Mouse (Mus musculus) hindbrain, embryonic 10.5 days (tissue): ENCODE results near the gene Gm49450. TPM values are rescaled to one million over a fixed set of nuclear protein-coding genes. Genes with fewer than 3 reads are reported as not detected.
"Not testable (repeated sequence)": the region's sequence is repeated elsewhere in the genome, so short reads cannot be mapped to it uniquely, and the experiment has no call there.

Experiments
- DNase-seq: peaks from one replicate; pipeline ENCODE4 v3.0.0-alpha.2; 2017; ENCODE audit warnings: low spot score
- H3K27ac ChIP-seq: fragments of 300-500 bp; sonication (generic); 2 replicates; pipeline ENCODE4 v1.5.1; 2016; ENCODE audit warnings: mild to moderate bottlenecking, moderate library complexity
- H3K27me3 ChIP-seq: fragments of 300-500 bp; sonication (generic); 2 replicates; pipeline ENCODE4 v1.6.1; 2016; ENCODE audit warnings: mild to moderate bottlenecking; ENCODE audit not compliant: poor library complexity, insufficient read depth, severe bottlenecking
- H3K36me3 ChIP-seq: fragments of 300-500 bp; sonication (generic); 2 replicates; pipeline ENCODE4 v1.6.1; 2016; ENCODE audit warnings: mild to moderate bottlenecking, moderate library complexity
- H3K4me1 ChIP-seq: fragments of 300-500 bp; sonication (generic); replicated peaks from 2 replicates; pipeline ENCODE4 v1.6.1; 2016; ENCODE audit warnings: mild to moderate bottlenecking
- H3K4me3 ChIP-seq: fragments of 300-500 bp; sonication (generic); 2 replicates; pipeline ENCODE4 v1.5.1; 2016; ENCODE audit warnings: mild to moderate bottlenecking, moderate library complexity
- H3K9me3 ChIP-seq: fragments of 300-500 bp; sonication (generic); 2 replicates; pipeline ENCODE4 v1.6.1; 2016; ENCODE audit warnings: mild to moderate bottlenecking, moderate library complexity
- WGBS: fragments of 180-500 bp; shearing (Covaris S2); methylation state at CpG from one replicate; pipeline ENCODE4 v1.1.7; 2016; 5-methylcytosine and 5-hydroxymethylcytosine counted together
- polyA plus RNA-seq: library from polyadenylated mRNA; unstranded; fragments of >200 nt; fragmentation: Nextera tagmentation; extraction: Ambion mirVana; gene quantifications from 2 replicates; pipeline ENCODE4 v1.2.1, GENCODE M21; 2016

Gene Gm49450
- polyA plus RNA-seq, 1 experiment from 2014 or later: not detected

- Histone ChIP-seq H3K9me3 (no peaks in the 10 kb centered on the region), H3K4me3 (no peak overlapping the region), H3K27me3 (no peaks in the 10 kb centered on the region), H3K4me1 (peaks cover 6% of the 10 kb centered on the region), H3K27ac (no peak overlapping the region), H3K36me3 (peaks cover 8% of the 10 kb centered on the region; the same call in 1 of the 2 replicates)
- WGBS: 91% methylated on average over 2 of the region's 2 CpGs
- no peak for DNase-seq
Observed at GRCm38 (mm10) chr15:98923031-98923537, 30.3 kb downstream of the Gm49450 start.

- Histone ChIP-seq H3K27ac (no peak overlapping the region), H3K36me3 (peaks cover 8% of the 10 kb centered on the region; the same call in 1 of the 2 replicates), H3K4me3 (no peak overlapping the region), H3K4me1 (peaks cover 7% of the 10 kb centered on the region), H3K9me3 (no peaks in the 10 kb centered on the region), H3K27me3 (no peaks in the 10 kb centered on the region)
- DNase-seq: no peak
- WGBS: 63% methylated on average over 3 of the region's 3 CpGs
Observed at GRCm38 (mm10) chr15:98922581-98922980, 30.8 kb downstream of the Gm49450 start.

- H3K27me3 ChIP-seq: no peaks in the 10 kb centered on the region
- H3K4me1 ChIP-seq: peaks cover 18% of the 10 kb centered on the region
- 87% methylated on average over 5 of the region's 5 CpGs for WGBS
- no peak for DNase-seq
- no peak overlapping the region for H3K27ac ChIP-seq
- H3K4me3 ChIP-seq: no peak overlapping the region
- no peaks in the 10 kb centered on the region for H3K9me3 ChIP-seq
- H3K36me3 ChIP-seq: peaks cover 8% of the 10 kb centered on the region; the same call in 1 of the 2 replicates
Observed at GRCm38 (mm10) chr15:98921510-98921909, 31.8 kb downstream of the Gm49450 start.

- peaks cover 29% of the 10 kb centered on the region for H3K36me3 ChIP-seq
- DNase-seq, H3K27me3 ChIP-seq, H3K9me3 ChIP-seq: not testable (repeated sequence)
- 28% methylated on average over 8 of the region's 8 CpGs for whole genome bisulfite sequencing
- peak overlapping the region; percentile 96 for H3K27ac ChIP-seq
- peaks cover 35% of the 10 kb centered on the region for H3K4me1 ChIP-seq
- peak overlapping the region; percentile 95 for H3K4me3 ChIP-seq
Observed at GRCm38 (mm10) chr15:98918499-98918895, 34.9 kb downstream of the Gm49450 start.

GRCm38 (mm10) chr15:98917538-98918498 lies 35.5 kb downstream of the Gm49450 start, which contains the start of gene Lmbr1l:
TSS of gene Lmbr1l (minus strand) at chr15:98918231.
- H3K36me3 ChIP-seq: peaks cover 35% of the 10 kb centered on the region
- no peaks in the 10 kb centered on the region for H3K27me3 ChIP-seq
- H3K4me1 ChIP-seq: peaks cover 35% of the 10 kb centered on the region
- H3K9me3 ChIP-seq: no peaks in the 10 kb centered on the region
- WGBS: under 1% methylated on average over 82 of the region's 82 CpGs
- peak within 1 kb of the TSS; percentile 96 for H3K27ac ChIP-seq
- DNase-seq: peak; percentile 99
- H3K4me3 ChIP-seq: peak within 1 kb of the TSS; percentile 95

GRCm38 (mm10) chr15:98917091-98917490 lies 36.3 kb downstream of the Gm49450 start:
- Histone ChIP-seq H3K9me3 (no peaks in the 10 kb centered on the region), H3K4me1 (peaks cover 35% of the 10 kb centered on the region), H3K36me3 (peaks cover 43% of the 10 kb centered on the region), H3K27ac (peak overlapping the region; percentile 96), H3K27me3 (no peaks in the 10 kb centered on the region), H3K4me3 (peak overlapping the region; percentile 95)
- WGBS: 0% methylated on average over 14 of the region's 14 CpGs
- DNase-seq: no peak

GRCm38 (mm10) chr15:98916016-98916415 lies 37.3 kb downstream of the Gm49450 start:
- H3K9me3 ChIP-seq: no peaks in the 10 kb centered on the region
- H3K36me3 ChIP-seq: peaks cover 48% of the 10 kb centered on the region
- H3K4me3 ChIP-seq: peak overlapping the region; percentile 95
- no peaks in the 10 kb centered on the region for H3K27me3 ChIP-seq
- no peak for DNase-seq
- 95% methylated on average over 4 of the region's 4 CpGs for WGBS
- H3K4me1 ChIP-seq: peaks cover 35% of the 10 kb centered on the region
- peak overlapping the region; percentile 96; the same call in 1 of the 2 replicates for H3K27ac ChIP-seq

GRCm38 (mm10) chr15:98914903-98915302 lies 38.4 kb downstream of the Gm49450 start:
- H3K4me3 ChIP-seq: no peak overlapping the region; the same call in 1 of the 2 replicates
- WGBS: 93% methylated on average over 6 of the region's 6 CpGs
- DNase-seq: no peak
- peaks cover 59% of the 10 kb centered on the region for H3K36me3 ChIP-seq
- H3K4me1 ChIP-seq: peaks cover 35% of the 10 kb centered on the region
- H3K27me3 ChIP-seq: no peaks in the 10 kb centered on the region
- H3K27ac ChIP-seq: no peak overlapping the region
- H3K9me3 ChIP-seq: no peaks in the 10 kb centered on the region

- Histone ChIP-seq H3K36me3 (peaks cover 74% of the 10 kb centered on the region), H3K27ac (peak overlapping the region; percentile 6; the same call in 1 of the 2 replicates), H3K9me3 (no peaks in the 10 kb centered on the region), H3K4me1 (0 out of 2 replicates have a peak, but pooled peaks cover 7% of the 10 kb centered on the region), H3K27me3 (peaks cover 11% of the 10 kb centered on the region), H3K4me3 (no peak overlapping the region)
- WGBS: 31% methylated on average over 10 of the region's 10 CpGs
- DNase-seq: peak; percentile 73
Observed at GRCm38 (mm10) chr15:98904692-98905091, 48.7 kb downstream of the Gm49450 start.

- H3K4me3 ChIP-seq: no peak overlapping the region
- 94% methylated on average over 2 of the region's 2 CpGs for WGBS
- H3K9me3 ChIP-seq: no peaks in the 10 kb centered on the region
- H3K36me3 ChIP-seq: peaks cover 53% of the 10 kb centered on the region
- H3K4me1 ChIP-seq: peaks cover 18% of the 10 kb centered on the region
- H3K27me3 ChIP-seq: peaks cover 31% of the 10 kb centered on the region
- no peak for DNase-seq
- no peak overlapping the region for H3K27ac ChIP-seq
Observed at GRCm38 (mm10) chr15:98902600-98902999, 50.8 kb downstream of the Gm49450 start.

GRCm38 (mm10) chr15:98901530-98901929 lies 51.8 kb downstream of the Gm49450 start:
- H3K27me3 ChIP-seq: peaks cover 42% of the 10 kb centered on the region
- 80% methylated on average over 1 of the region's 1 CpGs for WGBS
- H3K36me3 ChIP-seq: peaks cover 43% of the 10 kb centered on the region
- peaks cover 27% of the 10 kb centered on the region for H3K4me1 ChIP-seq
- no peak for DNase-seq
- no peak overlapping the region for H3K27ac ChIP-seq
- no peak overlapping the region for H3K4me3 ChIP-seq
- no peaks in the 10 kb centered on the region for H3K9me3 ChIP-seq

GRCm38 (mm10) chr15:98897928-98898800 lies 55.2 kb downstream of the Gm49450 start, which contains the start of gene Dhh:
TSS of gene Dhh (minus strand) at chr15:98898540.
- H3K4me3 ChIP-seq: peak within 1 kb of the TSS; percentile 44
- DNase-seq: peak; percentile 44
- peaks cover 11% of the 10 kb centered on the region for H3K36me3 ChIP-seq
- H3K9me3 ChIP-seq: no peaks in the 10 kb centered on the region
- H3K27me3 ChIP-seq: peaks cover 76% of the 10 kb centered on the region
- H3K4me1 ChIP-seq: peaks cover 54% of the 10 kb centered on the region
- no peak within 1 kb of the TSS for H3K27ac ChIP-seq
- WGBS: under 1% methylated on average over 41 of the region's 41 CpGs
